Mouse (Mus musculus) hindbrain, embryonic 14.5 days (tissue): ENCODE results near the gene Galk2. TPM values are rescaled to one million over a fixed set of nuclear protein-coding genes. Genes with fewer than 3 reads are reported as not detected.
A peak's percentile ranks its signal among the peaks of the same experiment; 100 is the strongest.

ENCODE experiments used
- ATAC-seq: fragments of 200-750 bp; cut with Nextera tagmentation; 2 replicates; pipeline ENCODE4 v1.8.0; 2017; ENCODE audit warnings: moderate number of reproducible peaks, mild to moderate bottlenecking, moderate TSS enrichment, moderate library complexity; ENCODE audit not compliant: low FRiP score
- DNase-seq: peaks from one replicate; pipeline ENCODE4 v3.0.0-alpha.2; 2015; ENCODE audit warnings: low spot score
- H3K27ac ChIP-seq: fragments of 300-500 bp; sonication (generic); 2 replicates; pipeline ENCODE4 v1.5.1; 2014; ENCODE audit warnings: mild to moderate bottlenecking, moderate library complexity
- H3K27me3 ChIP-seq: fragments of 300-500 bp; sonication (generic); 2 replicates; pipeline ENCODE4 v1.6.1; 2014; ENCODE audit warnings: mild to moderate bottlenecking, low read length, mixed read lengths; ENCODE audit not compliant: control insufficient read depth, insufficient read depth
- H3K36me3 ChIP-seq: fragments of 300-500 bp; sonication (generic); replicated peaks from 2 replicates; pipeline ENCODE4 v1.6.1; 2014; ENCODE audit not compliant: control insufficient read depth, insufficient read depth
- H3K4me1 ChIP-seq: fragments of 300-500 bp; sonication (generic); replicated peaks from 2 replicates; pipeline ENCODE4 v1.6.1; 2014; ENCODE audit warnings: antibody characterized with exemption, low read length, mixed read lengths; ENCODE audit not compliant: control insufficient read depth, insufficient read depth
- H3K4me2 ChIP-seq: fragments of 300-500 bp; sonication (generic); replicated peaks from 2 replicates; pipeline ENCODE4 v1.6.1; 2014; ENCODE audit warnings: mild to moderate bottlenecking, moderate library complexity
- H3K4me3 ChIP-seq: fragments of 300-500 bp; sonication (generic); replicated peaks from 2 replicates; pipeline ENCODE4 v1.5.1; 2014; ENCODE audit warnings: mild to moderate bottlenecking, low read length
- H3K9ac ChIP-seq: fragments of 300-500 bp; sonication (generic); 2 replicates; pipeline ENCODE4 v1.6.1; 2014
- H3K9me3 ChIP-seq: fragments of 300-500 bp; sonication (generic); 2 replicates; pipeline ENCODE4 v1.6.1; 2016; ENCODE audit warnings: low read length; ENCODE audit not compliant: control insufficient read depth
- WGBS: fragments of 180-500 bp; shearing (Covaris S2); extraction: QIAGEN DNeasy Blood & Tissue Kit; methylation state at CpG from one replicate; pipeline ENCODE4 v1.1.7; 2014; 5-methylcytosine and 5-hydroxymethylcytosine counted together
- polyA plus RNA-seq: library from polyadenylated mRNA; unstranded; fragments of >200 nt; fragmentation: Nextera tagmentation; extraction: Ambion mirVana; gene quantifications from 2 replicates; pipeline ENCODE4 v1.2.1, GENCODE M21; 2014

The Galk2 gene
- polyA plus RNA-seq, 1 experiment from 2014 or later, result 32.0 TPM

- H3K4me1 ChIP-seq, result no peaks in the 10 kb centered on the region
- DNase-seq (no peak), ATAC-seq (no peak)
- no peaks in the 10 kb centered on the region for H3K36me3 ChIP-seq
- no peak overlapping the region for H3K4me2 ChIP-seq
- 90% methylated on average over 1 of the region's 1 CpGs for WGBS
- no peaks in the 10 kb centered on the region for H3K27me3 ChIP-seq
- H3K4me3 ChIP-seq, result no peak overlapping the region
- H3K9me3 ChIP-seq, result no peaks in the 10 kb centered on the region
- no peak overlapping the region for H3K27ac ChIP-seq
- H3K9ac ChIP-seq, result no peak overlapping the region
Observed at GRCm38 (mm10) chr2:125968811-125969210, 109.9 kb downstream of the Galk2 start.

GRCm38 (mm10) chr2:125973207-125973606 lies 114.3 kb downstream of the Galk2 start:
- 71% methylated on average over 6 of the region's 6 CpGs for WGBS
- Histone ChIP-seq H3K4me3 (no peak overlapping the region), H3K4me2 (no peak overlapping the region), H3K9me3 (no peaks in the 10 kb centered on the region), H3K4me1 (no peaks in the 10 kb centered on the region), H3K36me3 (no peaks in the 10 kb centered on the region), H3K27me3 (no peaks in the 10 kb centered on the region), H3K27ac (no peak overlapping the region), H3K9ac (no peak overlapping the region)
- no peak for DNase-seq
- no peak for ATAC-seq

- WGBS, result 95% methylated on average over 10 of the region's 10 CpGs
- Histone ChIP-seq H3K27me3 (no peaks in the 10 kb centered on the region), H3K27ac (no peak overlapping the region), H3K36me3 (no peaks in the 10 kb centered on the region), H3K9ac (no peak overlapping the region), H3K4me1 (no peaks in the 10 kb centered on the region), H3K9me3 (no peaks in the 10 kb centered on the region), H3K4me3 (no peak overlapping the region), H3K4me2 (no peak overlapping the region)
- ATAC-seq, result no peak
- DNase-seq, result no peak
Observed at GRCm38 (mm10) chr2:125975206-125975605, 116.3 kb downstream of the Galk2 start.

- no peaks in the 10 kb centered on the region for H3K9me3 ChIP-seq
- 71% methylated on average over 5 of the region's 5 CpGs for WGBS
- no peak overlapping the region for H3K27ac ChIP-seq
- DNase-seq (no peak), ATAC-seq (no peak)
- no peak overlapping the region for H3K4me2 ChIP-seq
- no peak overlapping the region for H3K4me3 ChIP-seq
- no peaks in the 10 kb centered on the region for H3K27me3 ChIP-seq
- no peak overlapping the region for H3K9ac ChIP-seq
- H3K36me3 ChIP-seq, result no peaks in the 10 kb centered on the region
- no peaks in the 10 kb centered on the region for H3K4me1 ChIP-seq
Observed at GRCm38 (mm10) chr2:125975808-125976345, 117.0 kb downstream of the Galk2 start.

GRCm38 (mm10) chr2:126002291-126002690 lies 143.4 kb downstream of the Galk2 start:
- WGBS, result 84% methylated on average over 5 of the region's 5 CpGs
- H3K4me2 ChIP-seq, result no peak overlapping the region
- H3K27me3 ChIP-seq, result no peaks in the 10 kb centered on the region
- H3K27ac ChIP-seq, result no peak overlapping the region
- H3K4me1 ChIP-seq, result no peaks in the 10 kb centered on the region
- H3K4me3 ChIP-seq, result no peak overlapping the region
- ATAC-seq (no peak), DNase-seq (no peak)
- H3K36me3 ChIP-seq, result no peaks in the 10 kb centered on the region
- H3K9ac ChIP-seq, result no peak overlapping the region
- H3K9me3 ChIP-seq, result no peaks in the 10 kb centered on the region

GRCm38 (mm10) chr2:126006088-126006487 lies 147.2 kb downstream of the Galk2 start:
- 47% methylated on average over 3 of the region's 3 CpGs for WGBS
- Histone ChIP-seq H3K27me3 (no peaks in the 10 kb centered on the region), H3K4me3 (no peak overlapping the region), H3K9ac (no peak overlapping the region), H3K27ac (no peak overlapping the region), H3K36me3 (no peaks in the 10 kb centered on the region), H3K4me2 (no peak overlapping the region), H3K4me1 (no peaks in the 10 kb centered on the region), H3K9me3 (no peaks in the 10 kb centered on the region)
- peak; percentile 82 for ATAC-seq
- DNase-seq, result peak; percentile 73

DNA sequence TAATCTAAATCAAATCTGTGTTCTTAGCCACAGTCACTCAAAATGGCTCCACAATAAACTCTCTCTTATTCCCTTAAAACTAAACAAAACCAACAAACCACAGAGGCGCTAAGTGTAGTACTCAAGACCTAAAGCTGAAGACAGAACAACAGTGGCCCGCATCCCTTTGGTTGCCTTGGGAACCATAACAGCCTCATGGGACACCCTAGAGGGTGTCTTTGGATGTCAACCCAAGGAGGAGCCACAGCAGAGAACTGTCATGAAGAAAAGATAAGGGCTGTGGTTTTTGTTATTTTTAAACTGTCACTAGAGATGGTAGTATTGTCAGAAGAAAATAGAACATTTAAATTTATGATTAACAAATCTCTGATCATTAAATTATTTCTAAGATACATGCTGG lies 147.8 kb downstream of the Galk2 start:
- Histone ChIP-seq H3K27me3 (no peaks in the 10 kb centered on the region), H3K4me3 (no peak overlapping the region), H3K36me3 (no peaks in the 10 kb centered on the region), H3K27ac (no peak overlapping the region), H3K9ac (no peak overlapping the region), H3K9me3 (no peaks in the 10 kb centered on the region), H3K4me2 (no peak overlapping the region), H3K4me1 (no peaks in the 10 kb centered on the region)
- ATAC-seq (no peak), DNase-seq (no peak)
- WGBS, result 57% methylated on average over 2 of the region's 2 CpGs

- Histone ChIP-seq H3K4me1 (0 out of 2 replicates have a peak, but pooled peaks cover 3% of the 10 kb centered on the region), H3K36me3 (no peaks in the 10 kb centered on the region), H3K4me3 (no peak overlapping the region), H3K9me3 (no peaks in the 10 kb centered on the region), H3K27me3 (no peaks in the 10 kb centered on the region), H3K27ac (no peak overlapping the region), H3K4me2 (no peak overlapping the region), H3K9ac (no peak overlapping the region)
- DNase-seq (no peak), ATAC-seq (no peak)
- WGBS, result 37% methylated on average over 12 of the region's 12 CpGs
Observed at GRCm38 (mm10) chr2:126014989-126015710, 156.2 kb downstream of the Galk2 start.

GRCm38 (mm10) chr2:126015763-126016473 lies 157.0 kb downstream of the Galk2 start:
- Histone ChIP-seq H3K9ac (no peak overlapping the region), H3K36me3 (no peaks in the 10 kb centered on the region), H3K27ac (no peak overlapping the region), H3K4me1 (0 out of 2 replicates have a peak, but pooled peaks cover 3% of the 10 kb centered on the region), H3K27me3 (no peaks in the 10 kb centered on the region), H3K4me2 (no peak overlapping the region), H3K9me3 (no peaks in the 10 kb centered on the region), H3K4me3 (no peak overlapping the region)
- no peak for DNase-seq
- no peak for ATAC-seq
- 38% methylated on average over 3 of the region's 3 CpGs for WGBS
